Mouse (Mus musculus) frontal cortex, postnatal 14 days (tissue): ENCODE data around the gene Stap1.
A peak's percentile ranks its signal among the peaks of the same experiment; 100 is the strongest.

Experiments
- DNase-seq, 2 experiments: peaks; one replicate each; pipeline ENCODE4 v3.0.0; 2022; ENCODE audit warnings: low spot score in 2 of 2

Gene Stap1

DNA sequence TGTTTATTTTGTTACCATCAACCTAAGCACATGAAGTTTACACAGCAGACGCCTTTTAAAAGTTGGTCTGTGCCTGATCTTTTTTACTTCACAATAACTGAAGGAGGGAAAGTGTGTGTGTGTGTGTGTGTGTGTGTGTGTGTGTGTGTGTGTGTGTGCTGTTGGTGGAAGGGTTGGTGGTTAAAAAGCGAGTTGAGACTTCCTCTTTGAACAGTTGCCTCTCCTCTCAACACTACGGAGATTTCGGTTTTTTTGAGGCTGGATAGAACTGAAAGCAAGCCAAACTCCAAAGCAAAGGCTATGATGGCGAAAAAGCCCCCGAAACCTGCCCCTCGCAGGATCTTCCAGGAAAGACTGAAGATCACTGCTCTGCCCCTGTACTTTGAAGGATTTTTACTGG, at the start of gene Stap1:
TSS of gene Stap1 (plus strand) at position 209 of the 400 bp plus-strand sequence.
- no peak for DNase-seq

DNA sequence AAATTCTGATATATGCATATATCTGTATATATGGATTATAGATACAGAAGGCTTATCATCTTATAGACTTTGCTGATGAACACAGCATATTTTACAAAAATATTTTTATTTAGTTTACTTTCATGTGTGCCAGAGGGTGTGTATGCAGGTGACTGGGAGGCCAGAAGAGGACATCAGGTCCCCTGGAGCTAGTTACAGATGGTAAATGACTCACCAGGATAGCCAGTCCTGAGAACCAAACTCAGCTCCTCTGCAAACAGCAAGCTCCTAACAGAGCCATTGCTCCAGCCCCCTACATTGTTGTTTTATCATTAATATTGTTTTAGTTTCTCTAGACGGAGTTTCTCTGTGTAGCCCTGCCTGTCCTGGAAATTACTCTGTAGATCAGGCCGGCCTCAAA, 41.7 kb upstream of the Stap1 start:
- no peak for DNase-seq

DNA sequence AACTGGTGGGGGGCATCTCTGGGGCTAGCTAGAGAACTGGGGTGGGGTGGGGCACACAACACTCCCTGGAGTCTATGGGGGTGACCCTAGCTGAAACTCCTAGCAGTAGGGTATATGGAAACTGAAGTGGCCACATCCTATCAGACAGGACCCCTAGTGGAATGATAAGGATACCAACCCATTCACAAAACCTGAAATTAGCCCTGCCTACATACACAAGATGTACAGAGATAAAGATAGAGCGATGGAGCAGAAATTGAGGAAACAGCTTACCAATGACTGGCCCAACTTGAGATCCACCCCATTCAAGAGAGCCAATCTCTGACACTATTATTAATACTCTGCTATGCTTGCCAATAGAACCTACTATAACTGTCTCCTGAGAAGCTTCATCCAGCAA, 8.0 kb upstream of the Stap1 start:
- DNase-seq: no peak

DNA sequence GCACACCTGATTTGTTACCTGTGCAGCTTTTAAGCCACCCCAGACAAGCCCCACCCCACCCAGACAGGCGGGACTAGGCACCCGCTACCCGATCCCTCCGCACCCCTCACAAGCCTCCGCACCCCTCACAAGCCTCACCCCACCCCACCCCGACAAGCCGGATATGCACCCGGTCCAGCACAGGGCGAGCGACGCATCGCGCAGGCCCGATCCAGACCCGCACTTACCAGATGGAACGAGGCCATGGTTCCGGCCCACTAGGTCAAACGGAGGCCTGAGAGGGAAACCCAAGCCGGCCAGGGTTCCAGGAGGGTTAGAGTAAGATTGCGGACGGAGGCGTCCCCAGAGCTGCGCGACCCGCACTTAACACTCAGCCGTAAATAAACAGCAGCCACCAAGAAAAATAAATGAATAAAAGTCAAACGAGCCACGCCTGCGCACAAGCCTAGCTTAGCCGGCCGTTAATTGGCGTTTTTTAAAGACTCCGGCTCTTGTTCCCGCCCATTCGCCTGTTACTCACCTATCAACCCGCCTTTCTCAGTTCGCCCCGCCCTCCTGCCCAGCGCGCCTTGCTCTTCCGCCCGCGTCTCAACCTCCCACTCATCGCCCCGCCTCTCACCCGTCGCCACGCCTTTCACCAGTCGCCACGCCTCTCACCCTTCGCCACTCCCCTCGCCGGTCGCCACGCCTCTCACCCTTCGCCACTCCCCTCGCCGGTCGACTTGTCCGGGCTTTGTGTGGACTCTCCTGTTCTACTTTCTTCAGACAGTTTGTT, 6.3 kb upstream of the Stap1 start, which contains the start of gene Cenpc1:
TSS of gene Cenpc1 (minus strand) at position 483 of the 775 bp plus-strand sequence.
- DNase-seq: peak; percentile 91 to 93

DNA sequence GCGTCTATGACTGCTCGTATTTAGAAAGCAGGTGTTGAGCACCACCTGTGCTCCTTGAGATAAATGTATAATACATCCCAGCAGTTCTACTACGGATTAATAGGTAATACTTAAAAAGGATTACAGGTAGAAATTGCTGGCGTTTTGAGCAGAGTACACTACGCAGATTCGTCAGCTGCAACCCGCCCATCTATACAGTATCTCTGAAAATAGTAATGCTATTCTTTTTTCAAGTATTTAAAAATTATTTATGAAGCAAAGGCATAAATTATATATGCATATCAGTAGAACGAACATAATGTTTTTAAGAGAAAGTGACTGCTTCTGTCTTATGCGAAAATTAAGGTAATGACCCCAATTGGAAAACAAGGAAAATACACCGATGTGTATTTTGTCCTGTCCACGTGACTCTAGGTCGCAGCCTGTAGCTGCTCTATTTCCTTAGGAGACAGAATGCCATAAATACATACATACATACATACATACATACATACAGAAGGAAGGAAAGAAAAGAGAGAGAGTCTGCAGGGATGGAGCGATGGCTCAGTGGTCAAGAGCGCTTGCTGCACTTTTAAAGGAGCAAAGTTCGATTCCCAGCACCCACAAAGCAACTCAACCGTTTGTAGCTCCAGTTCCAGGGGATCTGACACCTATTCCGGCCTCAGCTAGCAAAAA, 5.5 kb upstream of the Stap1 start:
- DNase-seq: no peak

DNA sequence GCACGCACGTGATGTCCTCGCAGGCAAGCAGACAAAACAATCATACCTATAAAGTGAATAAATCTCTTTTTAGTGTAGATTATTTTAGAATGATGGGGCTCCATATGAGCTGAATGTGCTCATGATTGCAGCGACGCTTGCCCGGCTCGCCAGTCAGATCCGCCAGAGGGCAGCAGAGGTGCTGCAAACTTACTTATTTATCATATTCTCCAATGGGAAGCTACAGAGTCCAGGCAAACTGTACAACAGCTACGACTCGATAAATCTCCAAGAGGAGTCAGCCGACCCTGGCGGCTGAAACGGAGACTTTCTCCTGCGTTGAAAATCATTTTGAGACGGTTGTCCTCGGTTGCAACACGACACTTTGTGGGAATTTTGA, 5.0 kb upstream of the Stap1 start:
- peak; percentile 81 to 88 for DNase-seq

DNA sequence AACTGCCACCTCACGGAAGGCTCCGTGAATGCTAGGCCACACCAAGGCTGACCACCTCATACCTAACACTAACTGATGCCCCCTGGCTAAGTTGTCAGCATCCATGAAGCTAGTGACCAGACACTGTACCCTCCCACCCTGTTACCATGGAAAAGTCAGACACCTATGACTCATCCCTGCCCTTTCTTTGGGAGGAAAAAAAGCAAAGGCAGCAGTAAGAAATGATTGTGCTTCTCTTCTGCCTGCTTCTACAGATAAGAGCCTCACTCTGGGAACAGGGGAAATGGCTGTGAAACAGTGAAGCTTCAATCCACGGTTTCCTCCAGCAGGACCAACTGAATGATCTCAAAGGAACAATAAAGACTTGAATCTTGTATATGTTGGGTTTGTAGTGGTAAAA, 3.1 kb upstream of the Stap1 start:
- DNase-seq: no peak

DNA sequence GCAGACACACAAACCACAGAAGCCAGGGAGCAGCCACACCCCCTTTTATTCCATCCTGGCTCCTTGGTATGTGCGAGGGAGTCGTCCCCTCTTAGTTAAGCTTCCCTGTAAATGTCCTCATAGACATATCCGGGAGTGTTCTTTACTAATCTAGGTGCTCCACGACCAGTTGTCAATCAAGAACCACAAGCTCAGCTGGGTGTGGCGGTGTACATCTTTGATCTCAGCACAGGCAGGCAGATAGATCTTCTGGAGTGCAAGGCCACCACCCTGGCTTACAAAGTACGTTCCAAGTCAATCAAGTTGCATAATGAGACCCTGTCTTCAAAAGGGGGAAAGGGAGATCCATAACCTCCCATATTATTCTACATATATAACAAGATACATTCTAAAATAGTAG, 2.4 kb upstream of the Stap1 start:
- DNase-seq: no peak

DNA sequence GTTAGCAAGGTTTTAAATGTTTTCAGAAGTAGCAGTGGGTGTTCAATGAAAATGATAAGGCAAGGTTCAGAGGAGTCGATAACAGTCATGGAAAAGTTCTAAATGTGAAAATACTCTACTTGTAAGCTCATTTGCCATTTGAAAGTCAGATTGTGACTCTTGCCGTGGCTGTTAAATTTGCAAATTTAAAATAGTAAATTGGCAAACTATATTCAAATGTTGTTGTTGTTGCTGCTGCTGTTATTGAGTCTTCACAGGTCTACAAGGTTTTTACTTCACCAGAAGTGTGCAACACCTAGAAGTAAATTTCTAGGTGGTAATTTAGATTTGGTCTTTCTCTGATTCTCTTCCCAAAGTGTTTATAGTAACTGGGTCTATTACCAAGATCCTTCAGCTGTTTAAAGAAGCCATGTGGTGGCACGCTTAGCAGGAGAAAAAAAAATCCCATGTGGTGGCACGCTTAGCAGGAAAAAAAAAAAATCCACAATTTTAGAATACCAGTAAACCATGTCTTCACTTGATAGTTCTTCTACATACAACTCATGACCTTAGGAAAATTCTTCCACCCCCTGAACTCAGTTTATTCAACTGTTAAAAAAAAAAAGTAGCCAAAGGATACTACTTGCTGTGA, 1.3 kb downstream of the Stap1 start:
- DNase-seq: no peak

DNA sequence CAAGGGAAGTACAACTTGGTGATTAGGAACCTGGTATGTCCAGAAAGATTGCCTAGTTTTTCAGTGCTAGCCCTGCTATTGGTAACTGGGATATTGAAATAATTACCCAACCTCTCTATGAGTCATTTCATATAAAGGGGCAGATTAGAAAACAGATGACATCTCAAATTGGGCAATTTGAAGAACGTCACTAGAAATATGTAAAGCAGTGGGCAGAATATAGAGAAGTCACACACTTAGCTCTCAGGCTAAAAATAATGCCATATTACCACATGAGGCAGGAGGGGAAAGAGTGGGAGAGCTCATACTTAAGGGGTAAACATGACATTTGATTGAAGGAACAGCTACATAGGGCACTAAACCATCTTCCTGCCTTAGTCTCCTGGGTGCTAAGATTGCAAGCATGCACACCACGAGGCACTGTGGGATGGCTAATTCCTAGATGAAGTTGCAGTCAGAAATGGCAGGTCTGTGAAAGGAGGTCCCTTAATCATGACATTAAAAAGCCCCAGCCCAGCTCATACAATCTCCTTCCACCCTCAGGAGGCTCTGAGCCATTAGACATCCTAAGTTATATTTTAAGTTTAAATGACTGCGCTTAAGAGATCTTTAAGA, 7.3 kb downstream of the Stap1 start:
- DNase-seq: no peak

DNA sequence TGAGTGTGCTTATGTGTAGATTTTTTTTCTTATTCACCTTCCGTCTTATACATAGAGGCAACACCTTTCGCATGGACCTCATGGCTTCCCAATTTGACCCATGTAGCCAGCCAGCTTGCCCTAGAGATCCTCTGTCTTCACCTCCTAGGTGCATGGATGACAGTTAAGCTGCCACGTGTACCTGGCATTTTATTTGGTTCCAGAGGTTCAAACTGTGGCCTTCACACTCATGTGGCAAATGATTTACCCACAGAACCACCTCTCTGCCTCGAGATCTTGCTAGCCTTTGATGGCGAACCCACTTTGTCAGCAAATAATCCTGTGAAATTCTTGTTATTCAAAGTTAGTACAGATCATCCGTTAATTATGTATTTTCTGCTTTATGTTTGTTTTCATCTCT, 12.4 kb downstream of the Stap1 start:
- DNase-seq: no peak

DNA sequence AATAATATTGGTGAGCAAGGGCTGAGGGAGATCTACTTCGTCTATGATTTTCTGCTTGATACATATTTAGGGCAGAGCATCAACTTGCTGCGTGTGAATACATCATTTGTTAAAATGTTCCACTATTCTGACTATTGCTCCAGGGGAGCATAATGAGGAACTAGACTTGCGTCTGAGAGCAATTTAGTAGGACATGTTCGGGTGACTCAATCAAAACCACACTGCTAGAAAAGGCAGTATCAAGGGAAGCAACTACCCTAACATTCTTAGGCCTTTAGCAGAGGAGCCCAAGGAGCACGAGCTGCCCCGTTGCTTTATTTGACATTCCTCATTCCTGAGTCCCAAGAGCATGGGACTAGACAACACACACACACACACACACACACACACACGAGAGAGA, 13.4 kb downstream of the Stap1 start:
- no peak for DNase-seq

DNA sequence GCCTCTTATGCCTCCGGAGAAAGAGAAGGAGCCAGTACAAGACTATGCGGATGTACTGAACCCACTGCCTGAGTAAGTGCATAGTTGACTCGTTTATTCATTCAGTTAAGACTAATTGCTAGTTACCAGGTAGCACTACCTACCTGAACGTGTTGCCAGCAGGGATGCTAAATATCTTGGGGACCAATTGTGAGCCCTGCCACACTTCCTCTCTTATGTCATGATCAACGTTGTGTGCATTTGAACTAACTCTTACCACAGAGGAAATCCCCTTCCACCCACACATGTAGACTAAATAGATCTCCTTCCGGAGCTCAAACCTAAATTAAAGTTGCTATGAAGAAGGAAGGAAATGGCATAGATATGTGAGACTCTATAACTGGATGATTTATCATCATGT, 15.2 kb downstream of the Stap1 start:
- no peak for DNase-seq

DNA sequence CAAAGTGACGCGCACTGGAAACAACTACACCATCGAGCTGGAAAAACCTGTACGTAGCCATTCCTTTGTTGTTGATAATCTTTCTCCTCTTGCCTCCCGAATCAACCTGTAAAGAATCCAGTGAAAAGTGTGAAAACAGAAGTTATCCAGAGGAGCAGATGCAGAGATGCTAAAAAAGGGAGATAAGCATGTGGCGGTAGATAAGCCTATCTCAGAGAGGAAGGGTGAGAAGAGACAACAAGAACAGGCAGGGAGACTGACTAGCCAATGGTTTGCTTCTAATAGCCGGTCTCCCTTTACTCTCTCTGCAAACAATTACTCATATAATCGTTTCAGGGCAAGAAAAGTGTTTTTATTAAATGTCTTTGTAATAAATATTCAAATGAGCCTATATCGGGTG, 23.2 kb downstream of the Stap1 start:
- no peak for DNase-seq

DNA sequence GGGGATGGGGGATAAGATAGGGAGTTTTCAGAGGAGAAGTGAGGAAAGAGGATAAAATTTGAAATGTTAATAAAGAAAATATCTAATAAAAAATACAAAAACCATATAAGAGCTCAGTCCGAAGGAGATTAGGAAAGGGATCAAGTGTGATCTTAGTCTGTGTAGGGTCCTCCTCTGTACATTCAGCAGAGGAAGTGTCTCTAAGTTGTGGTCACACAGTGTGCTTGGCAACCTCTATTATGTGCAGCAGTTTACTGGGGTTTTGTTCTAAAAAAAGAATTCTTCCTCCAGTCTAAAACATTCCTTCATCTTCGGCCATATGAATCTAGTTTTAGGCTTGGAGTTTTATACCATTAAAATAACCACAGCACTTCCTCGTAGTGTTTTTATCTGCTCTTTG, 27.4 kb downstream of the Stap1 start:
- DNase-seq: no peak

DNA sequence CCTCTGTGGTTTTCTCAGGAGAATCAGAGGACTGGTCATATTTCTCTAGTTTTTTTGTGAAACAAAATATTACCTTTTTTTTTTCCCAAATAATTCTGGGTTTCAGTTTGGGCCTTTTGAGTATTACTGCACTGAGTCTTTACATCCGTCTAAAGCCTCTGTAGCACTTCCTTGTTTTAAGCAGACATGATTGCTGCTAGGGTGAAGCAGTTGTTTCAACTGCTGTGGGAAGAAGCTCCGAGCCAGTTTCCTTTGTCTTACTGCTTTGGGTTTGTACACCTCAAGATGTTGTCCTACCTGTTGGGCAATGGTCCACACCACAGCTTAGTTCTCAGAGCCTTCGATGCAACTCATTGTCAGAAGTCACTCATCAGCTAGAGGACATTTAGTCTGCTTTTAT, 29.1 kb downstream of the Stap1 start:
- DNase-seq: no peak

DNA sequence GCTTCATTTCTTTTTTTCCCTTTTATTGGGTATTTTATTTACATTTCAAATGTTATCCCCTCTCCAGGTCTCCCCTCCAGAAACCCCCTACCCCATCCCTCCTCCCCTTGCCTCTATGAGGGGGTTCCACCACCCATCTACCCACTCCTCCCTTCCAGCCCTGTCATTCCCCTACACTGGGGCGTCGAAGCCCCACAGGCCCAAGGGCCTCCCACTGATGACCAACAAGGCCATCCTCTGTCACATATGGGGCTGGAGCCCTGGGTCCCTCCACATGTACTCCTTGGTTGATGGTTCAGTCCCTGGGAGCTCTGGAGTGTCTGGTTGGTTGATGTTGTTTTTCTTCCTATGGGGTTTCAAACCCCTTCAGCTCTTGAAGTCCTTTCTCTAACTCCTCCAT, 30.6 kb downstream of the Stap1 start:
- no peak for DNase-seq

DNA sequence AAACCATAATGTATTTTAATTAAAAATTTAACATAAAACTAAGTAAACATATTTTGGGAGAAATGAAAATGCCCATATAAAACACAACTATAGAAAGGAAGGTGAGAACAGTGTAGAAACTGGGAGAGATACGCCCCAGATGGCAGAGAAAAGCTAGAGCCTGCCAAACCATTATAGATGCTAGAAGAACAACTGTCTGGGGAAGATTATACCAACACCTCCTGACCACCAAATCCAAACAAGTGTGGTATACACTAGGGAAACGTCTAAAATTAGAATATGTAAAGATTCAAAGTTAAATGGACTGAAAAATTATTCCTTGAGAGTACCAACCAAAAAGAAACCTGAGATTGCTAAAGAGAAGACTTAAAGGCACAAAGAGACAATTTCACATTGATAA, 35.1 kb downstream of the Stap1 start:
- no peak for DNase-seq

DNA sequence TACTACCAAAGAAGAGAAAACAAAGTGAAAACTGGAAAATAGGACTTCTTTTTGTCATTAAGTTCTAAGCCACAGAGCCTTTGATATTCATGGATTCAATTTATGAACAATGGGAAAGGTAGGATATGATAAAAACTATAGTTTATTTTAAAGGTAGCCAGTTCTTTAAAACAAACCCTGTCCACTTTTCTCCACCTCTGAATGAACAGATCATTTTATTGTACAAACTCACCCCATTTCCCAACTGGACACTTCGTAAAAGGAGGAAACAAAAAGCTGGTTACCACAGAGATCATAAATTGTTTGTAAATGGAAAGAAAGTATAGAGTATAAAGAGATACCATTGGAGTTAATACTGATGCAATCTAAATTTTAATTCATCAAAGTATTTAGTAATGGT, 39.5 kb downstream of the Stap1 start:
- no peak for DNase-seq

DNA sequence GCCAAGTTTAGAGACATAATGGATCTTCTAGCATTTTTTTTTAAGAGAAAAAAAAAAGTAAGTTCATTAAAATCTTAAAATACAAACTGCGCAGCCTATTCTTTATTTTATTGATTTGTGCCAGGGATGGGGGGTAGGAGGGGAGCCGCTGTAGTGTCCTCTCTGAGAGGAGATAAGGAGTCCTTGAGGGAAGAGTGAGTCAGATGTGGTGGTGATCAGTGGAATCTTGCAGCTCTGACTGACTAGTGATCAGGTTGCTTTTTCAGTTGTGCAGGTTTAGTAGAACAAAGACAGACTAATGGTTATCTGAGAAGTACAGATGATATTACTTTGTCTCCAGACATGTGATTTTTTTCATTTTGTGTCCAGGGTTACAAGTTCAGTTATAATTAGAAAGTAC, 41.5 kb downstream of the Stap1 start:
- DNase-seq: no peak

DNA sequence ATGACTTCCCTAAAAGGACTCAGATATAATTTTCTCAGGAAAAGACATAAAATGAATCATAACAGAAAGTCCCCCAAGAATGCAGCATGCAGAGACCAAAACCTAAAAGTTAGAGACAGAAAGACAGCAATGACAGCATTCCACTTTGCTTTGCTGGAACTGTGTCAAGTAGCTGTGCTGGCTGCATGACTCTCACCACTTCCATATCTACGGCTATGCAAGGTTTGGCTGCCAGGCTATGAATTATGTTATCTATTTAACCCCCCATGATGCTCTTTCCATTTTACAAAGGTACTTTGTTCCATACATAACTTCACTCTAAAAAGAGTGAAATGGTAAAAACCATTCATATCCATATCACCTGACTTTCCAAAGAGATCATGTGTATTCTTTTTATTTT, 42.5 kb downstream of the Stap1 start:
- no peak for DNase-seq

DNA sequence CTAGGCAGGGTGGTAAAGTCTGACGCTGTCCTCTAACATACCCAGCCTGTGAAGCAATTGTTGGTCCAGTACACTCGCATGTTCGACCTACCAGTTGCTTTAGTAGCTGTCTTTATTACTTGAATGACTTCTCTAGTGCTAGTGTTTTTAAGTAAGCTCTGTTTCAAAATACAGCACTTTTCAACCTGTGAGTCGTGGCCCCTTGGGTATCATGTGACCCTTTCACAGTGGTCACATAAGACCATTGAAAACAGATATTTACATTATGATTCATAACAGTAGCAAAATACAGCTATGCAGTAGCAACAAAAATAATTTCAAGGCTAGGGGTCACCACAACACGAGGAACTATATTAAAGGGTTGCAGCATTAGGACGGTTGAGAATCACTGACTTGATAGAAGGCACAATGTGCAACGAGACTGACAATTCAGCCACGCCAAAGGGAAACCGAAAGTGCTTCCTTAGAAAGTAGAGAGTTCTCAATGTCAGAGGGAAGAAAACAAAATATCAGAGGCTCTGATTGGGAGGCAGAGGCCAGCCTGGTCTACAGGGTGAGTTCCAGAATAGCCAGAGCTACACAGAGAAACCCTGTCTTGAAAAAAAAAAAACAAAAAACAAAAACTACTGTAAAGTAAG, 47.0 kb downstream of the Stap1 start:
- no peak for DNase-seq
